Mouse (Mus musculus): ENCODE measurements around the gene Tep1.
"Not testable (repeated sequence)": the region's sequence is repeated elsewhere in the genome, so short reads cannot be mapped to it uniquely, and the experiment has no call there.

Gene Tep1

DNA sequence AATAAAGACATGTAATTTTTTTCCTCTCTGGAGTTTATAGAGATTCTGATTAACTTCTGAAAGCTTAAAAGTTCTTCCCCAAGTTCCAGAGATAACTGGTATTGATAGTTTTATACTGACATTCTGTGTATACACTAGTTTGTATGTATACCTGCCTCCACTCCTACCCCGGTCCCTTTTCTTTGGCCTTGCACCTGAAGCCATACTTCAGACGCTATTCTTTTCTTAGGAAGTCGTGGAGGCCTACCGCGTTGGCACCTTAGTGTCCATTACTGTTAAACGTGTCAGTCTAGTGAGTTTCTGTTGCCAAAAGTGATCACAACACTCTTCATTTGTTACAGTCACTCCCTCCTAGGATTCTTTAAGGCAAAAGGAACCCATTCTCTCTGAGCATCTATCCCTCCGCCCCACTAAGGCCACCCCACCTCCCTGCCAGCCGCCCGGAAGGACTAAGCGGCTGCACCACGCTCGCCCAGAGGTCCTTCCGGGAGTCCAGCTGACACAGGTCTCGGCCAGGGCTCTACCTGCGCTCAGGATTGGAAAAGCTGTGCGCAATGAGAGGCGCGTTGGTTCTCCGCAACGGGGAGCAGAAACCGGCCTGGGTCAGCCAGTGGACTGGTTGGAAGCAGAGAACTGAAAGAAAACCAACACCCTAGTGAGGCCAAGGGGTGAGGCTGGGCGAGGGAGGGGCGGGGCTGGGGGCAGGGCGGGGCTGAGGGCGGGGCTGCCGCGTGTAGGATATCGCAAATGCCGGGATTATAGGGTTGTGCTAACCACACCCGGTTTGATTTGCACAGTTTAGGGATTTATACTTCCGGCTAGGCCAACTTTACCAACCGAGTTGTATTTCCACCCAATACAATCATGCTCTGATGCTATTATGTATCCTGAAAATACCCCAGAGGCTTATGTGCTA, at the start of gene Tep1:
Tep1 (minus strand) TSS at position 672 of the 916 bp plus-strand sequence.
- peak; percentile 49 for DNase-seq

DNA sequence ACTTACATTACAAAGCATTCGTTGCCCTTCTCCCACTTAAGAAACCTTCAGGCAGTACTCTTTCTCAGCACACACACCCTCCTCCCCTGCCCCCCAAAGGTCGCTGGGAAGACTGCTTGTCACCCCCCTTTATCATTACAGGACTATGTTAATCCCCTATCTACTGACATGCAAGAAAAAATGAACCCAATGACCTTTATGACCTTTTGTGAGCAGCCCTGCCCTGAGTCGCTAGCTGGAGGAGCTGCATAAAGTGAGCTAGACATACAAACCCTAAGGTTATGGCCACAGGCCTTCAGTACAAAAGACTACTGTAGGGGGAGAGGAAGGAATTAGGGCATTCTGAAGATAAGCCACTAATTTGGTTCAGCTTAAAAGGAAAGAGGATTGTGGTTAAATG, 41.0 kb upstream of the Tep1 start:
- no peak for DNase-seq

DNA sequence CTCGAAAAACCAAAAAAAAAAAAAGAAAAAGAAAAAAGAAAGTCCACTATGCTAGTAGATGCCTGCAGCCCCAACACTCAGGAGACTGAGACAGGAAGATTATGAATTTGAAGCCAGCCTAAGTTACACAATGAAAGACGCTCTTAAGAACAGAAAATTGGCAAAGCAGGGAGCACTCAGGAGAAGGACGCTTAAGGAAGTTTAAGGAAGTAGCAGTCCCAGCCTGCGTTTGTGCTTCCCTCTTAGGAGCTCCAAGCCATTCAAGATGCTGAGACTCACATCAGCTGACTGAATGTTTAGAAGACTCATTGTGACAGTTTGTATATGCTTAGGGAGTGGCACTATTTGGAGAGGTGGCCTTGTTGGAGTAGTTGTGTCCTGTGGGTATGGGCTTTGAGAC, 37.8 kb upstream of the Tep1 start:
- DNase-seq: no peak

- DNase-seq: not testable (repeated sequence)
These were observed 35.0 kb upstream of the Tep1 start for GRCm38 (mm10) chr14:50905327-50905726.

DNA sequence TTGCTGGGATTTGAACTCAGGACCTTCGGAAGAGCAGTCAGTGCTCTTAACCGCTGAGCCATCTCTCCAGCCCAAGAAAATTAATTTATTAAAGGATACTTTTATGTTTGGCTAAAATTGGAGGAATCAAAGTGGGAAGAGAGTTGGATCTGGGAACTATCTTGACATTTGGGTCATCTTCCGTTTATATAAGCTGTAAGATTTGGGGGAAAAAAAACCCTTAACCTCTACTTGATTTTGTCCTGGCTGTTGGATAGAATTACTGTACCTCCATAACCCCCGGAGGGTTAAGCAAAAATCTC, 34.4 kb upstream of the Tep1 start:
- DNase-seq: no peak

- no peak for DNase-seq
These were observed 33.8 kb upstream of the Tep1 start for GRCm38 (mm10) chr14:50903973-50904827.

DNA sequence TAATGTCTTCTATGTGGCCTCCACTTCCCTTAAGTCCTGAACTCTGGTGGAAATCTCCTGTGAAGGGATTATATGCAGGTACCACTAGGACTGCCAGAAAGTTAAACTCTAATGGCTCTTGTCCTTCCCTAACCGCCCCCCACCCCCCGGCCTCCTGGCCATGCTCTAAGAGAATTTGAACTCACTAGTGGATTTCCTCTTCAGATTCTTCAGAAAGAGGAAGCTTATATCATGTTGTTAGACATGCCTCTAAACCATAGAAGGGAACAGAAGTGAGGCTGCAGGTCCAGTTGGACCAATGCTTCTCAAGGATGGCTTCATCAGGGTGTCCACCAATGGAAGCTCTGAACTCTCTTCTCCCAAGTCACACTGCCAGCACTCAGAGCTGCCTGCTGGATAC, 27.6 kb upstream of the Tep1 start:
- DNase-seq: not testable (repeated sequence)

- no peak for DNase-seq
These were observed 27.0 kb upstream of the Tep1 start, which contains the start of gene Klhl33 for GRCm38 (mm10) chr14:50897374-50897765. Klhl33 (minus strand) TSS chr14:50897507.

- peak; percentile 36 for DNase-seq
These were observed 26.5 kb upstream of the Tep1 start for GRCm38 (mm10) chr14:50896747-50897373.

GRCm38 (mm10) chr14:50895985-50896746, 25.8 kb upstream of the Tep1 start:
- no peak for DNase-seq

- no peak for DNase-seq
These were observed 25.0 kb upstream of the Tep1 start for GRCm38 (mm10) chr14:50895407-50895806.

- no peak for DNase-seq
These were observed 22.4 kb upstream of the Tep1 start for GRCm38 (mm10) chr14:50892541-50893459.

DNA sequence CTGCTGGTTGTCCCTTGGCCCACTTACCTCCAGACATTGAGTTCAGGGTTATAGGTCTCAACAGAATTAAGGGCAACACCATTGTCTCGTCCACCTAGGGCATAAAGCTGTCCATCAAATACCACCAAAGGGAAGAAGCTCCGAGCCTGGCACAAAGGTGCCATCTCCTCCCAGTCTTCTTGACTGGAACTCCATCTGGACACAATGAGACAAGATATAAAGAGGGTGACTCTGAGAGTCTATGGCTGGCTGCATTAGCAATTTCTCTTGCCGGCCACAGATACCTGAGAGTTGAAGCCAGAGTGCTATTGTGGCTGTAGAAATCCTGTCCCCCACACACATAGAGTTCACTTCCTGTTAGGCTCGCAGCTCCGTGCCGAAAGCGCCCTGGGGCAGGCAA, 21.7 kb upstream of the Tep1 start:
- DNase-seq: no peak

- no peak for DNase-seq
These were observed 21.3 kb upstream of the Tep1 start for GRCm38 (mm10) chr14:50891621-50892020.

DNA sequence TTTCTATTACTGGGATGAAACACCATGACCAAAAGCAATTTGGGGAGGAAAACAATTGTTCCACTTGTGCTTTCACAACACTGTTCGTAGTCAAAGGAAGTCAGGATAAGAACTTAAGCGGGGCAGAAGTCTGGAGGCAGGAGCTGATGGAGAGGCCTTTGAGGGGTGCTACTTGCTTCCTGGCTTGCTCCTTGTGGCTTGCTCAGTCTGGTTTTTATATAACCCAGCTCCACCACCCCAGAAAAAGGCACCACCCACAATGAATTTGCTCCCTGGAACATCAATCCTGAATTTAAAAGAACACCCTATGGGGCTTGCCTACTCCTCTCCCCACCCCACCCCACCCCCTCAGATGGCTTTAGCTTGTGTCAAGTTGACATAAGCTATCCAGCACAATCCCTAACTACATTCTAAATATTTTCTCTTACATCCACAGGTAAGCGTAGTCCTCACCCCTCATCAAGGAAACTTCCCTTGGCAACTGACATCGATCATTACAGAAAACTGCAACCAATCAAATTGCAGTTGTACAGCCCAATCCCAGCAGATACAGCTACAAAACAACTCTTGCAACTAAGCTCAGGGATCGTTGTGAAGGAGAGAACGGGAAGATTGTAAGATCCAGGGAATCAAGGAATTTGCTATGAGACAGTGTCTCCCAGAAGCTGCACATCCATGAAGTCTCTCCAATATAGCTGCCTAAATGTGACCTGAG, 6.0 kb upstream of the Tep1 start:
- DNase-seq: no peak

GRCm38 (mm10) chr14:50875591-50876230, 5.4 kb upstream of the Tep1 start:
- DNase-seq: no peak

DNA sequence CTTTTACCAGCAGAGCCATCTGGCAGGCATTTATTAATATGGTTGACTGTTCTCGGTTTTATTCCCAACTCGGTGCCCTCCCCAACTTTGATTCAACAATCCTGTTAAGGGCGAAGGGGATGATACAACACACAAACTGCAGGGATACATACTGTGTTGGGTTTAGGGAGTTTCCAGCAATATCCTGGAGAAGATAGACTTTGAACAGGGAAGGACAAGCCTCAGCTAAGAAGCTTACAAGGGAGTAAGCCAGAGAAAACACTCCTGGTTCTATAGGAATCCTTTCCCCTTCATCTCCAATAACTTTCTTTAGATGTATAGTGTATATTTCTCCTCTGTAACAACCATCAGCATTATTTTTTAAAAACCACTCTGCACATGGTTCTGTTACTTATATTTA, 4.8 kb upstream of the Tep1 start:
- no peak for DNase-seq

DNA sequence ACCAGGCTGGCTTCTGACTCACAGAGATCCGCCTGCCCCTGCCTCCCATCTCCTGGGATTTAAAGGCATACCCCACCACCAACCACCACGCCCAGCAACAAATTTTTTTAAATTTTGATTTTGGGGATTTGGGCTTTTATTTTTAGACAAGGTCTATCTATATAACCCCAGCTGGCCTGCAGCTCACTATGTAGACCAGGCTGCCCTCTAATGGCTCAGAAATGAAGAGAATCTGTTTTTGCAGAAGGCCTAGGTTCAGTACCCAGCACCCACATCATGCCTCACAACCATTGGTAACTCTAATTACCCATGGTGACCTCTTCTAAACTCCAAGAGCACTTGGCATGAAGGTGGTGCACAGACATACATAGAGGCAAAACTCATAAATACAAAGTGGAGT, 924 bp upstream of the Tep1 start:
- no peak for DNase-seq

GRCm38 (mm10) chr14:50870805-50871143, 414 bp upstream of the Tep1 start:
- no peak for DNase-seq

- no peak for DNase-seq
These were observed 1.7 kb downstream of the Tep1 start for GRCm38 (mm10) chr14:50868656-50869055.

- no peak for DNase-seq
These were observed 2.1 kb downstream of the Tep1 start for GRCm38 (mm10) chr14:50868211-50868610.
